Mouse (Mus musculus) ES-E14 (cell line): ENCODE measurements around the gene Shq1. TPM values are rescaled to one million over a fixed set of nuclear protein-coding genes. Genes with fewer than 3 reads are reported as not detected.

Experiments used
- DNase-seq: peaks from one replicate; pipeline ENCODE4 v3.0.0-alpha.2; 2013; ENCODE audit warnings: low read depth, low spot score
- H3K27ac ChIP-seq: 2 replicates; pipeline ENCODE4 v1.5.1; 2012; ENCODE audit warnings: low read depth, mild to moderate bottlenecking, low read length, moderate library complexity, mixed read lengths; ENCODE audit not compliant: poor library complexity, insufficient read depth, severe bottlenecking
- H3K36me3 ChIP-seq: 2 replicates; pipeline ENCODE4 v1.6.1; 2012; ENCODE audit warnings: mild to moderate bottlenecking, low read length, moderate library complexity, mixed read lengths; ENCODE audit not compliant: control insufficient read depth, poor library complexity, insufficient read depth, severe bottlenecking
- H3K4me1 ChIP-seq, 2 experiments: fragments of 150-350 bp in 1 of 2; sonication (generic) in 1 of 2; 2 replicates each; pipeline ENCODE4 v1.6.1; 2012; ENCODE audit warnings: low read length in 2 of 2, mild to moderate bottlenecking in 1 of 2, mixed read lengths in 1 of 2; ENCODE audit not compliant: control insufficient read depth in 2 of 2, insufficient read depth in 2 of 2, poor library complexity in 1 of 2
- H3K4me3 ChIP-seq, 2 experiments: fragments of 150-350 bp in 1 of 2; sonication (generic) in 1 of 2; 2 replicates each; pipeline ENCODE4 v1.5.1; 2012; ENCODE audit warnings: low read length in 2 of 2, low read depth in 1 of 2, mild to moderate bottlenecking in 1 of 2, mixed read lengths in 1 of 2; ENCODE audit not compliant: insufficient read depth in 1 of 2, poor library complexity in 1 of 2, severe bottlenecking in 1 of 2
- H3K9ac ChIP-seq: 2 replicates; pipeline ENCODE4 v1.6.1; 2012; ENCODE audit warnings: low read depth, mild to moderate bottlenecking, low read length, mixed read lengths; ENCODE audit not compliant: poor library complexity, insufficient read depth, severe bottlenecking
- H3K9me3 ChIP-seq: fragments of 150-350 bp; sonication (generic); 2 replicates; pipeline ENCODE4 v1.6.1; 2012; ENCODE audit warnings: low read depth, mild to moderate bottlenecking, low read length; ENCODE audit not compliant: control insufficient read depth, insufficient read depth
- CHD2 ChIP-seq: IDR thresholded peaks from 2 replicates; pipeline ENCODE4 v1.6.1; 2014; ENCODE audit warnings: mild to moderate bottlenecking, low read depth, low read length, inconsistent platforms
- HCFC1 ChIP-seq: IDR thresholded peaks from 2 replicates; pipeline ENCODE4 v1.6.1; 2012; ENCODE audit warnings: low read length, inconsistent platforms, borderline replicate concordance; ENCODE audit not compliant: insufficient read depth
- MAFK ChIP-seq: IDR thresholded peaks from 2 replicates; pipeline ENCODE4 v1.6.1; 2014; ENCODE audit warnings: mild to moderate bottlenecking, low read depth, low read length, inconsistent platforms; ENCODE audit not compliant: insufficient read depth
- ZC3H11A ChIP-seq: IDR thresholded peaks from 2 replicates; pipeline ENCODE4 v1.6.1; 2012; ENCODE audit warnings: low read depth, mild to moderate bottlenecking, inconsistent platforms, low read length, borderline replicate concordance
- ZNF384 ChIP-seq: IDR thresholded peaks from 2 replicates; pipeline ENCODE4 v1.6.1; 2012; ENCODE audit warnings: low read depth, low read length, inconsistent platforms
- in situ Hi-C, 2 experiments: fragments of 600-800 bp; cut with MboI; formaldehyde crosslinking; loops; one replicate each; pipeline ENCODE4 v1.15.1; 2025; ENCODE audit warnings: low sequenced_read_pairs in 2 of 2, inconsistent platforms in 1 of 2; ENCODE audit not compliant: unreplicated experiment in 2 of 2
- total RNA-seq: library from RNA; depleted of rRNA; stranded (reverse); fragments of 300-350 nt; gene quantifications from 2 replicates; pipeline ENCODE4 v1.2.3, GENCODE M21; 2012

Gene Shq1
- total RNA-seq, 1 experiment: 25.1 TPM

- Histone ChIP-seq H3K4me3 (no peak overlapping the region), H3K9ac (no peak overlapping the region), H3K4me1 (no peaks in the 10 kb centered on the region), H3K9me3 (no peaks in the 10 kb centered on the region), H3K27ac (no peak overlapping the region), H3K36me3 (no peaks in the 10 kb centered on the region)
- no peak for DNase-seq
- TF ChIP-seq CHD2: no peak
- no peak for TF ChIP-seq HCFC1
- no peak for TF ChIP-seq ZNF384
- no peak for TF ChIP-seq ZC3H11A
- no peak for TF ChIP-seq MAFK
- in situ Hi-C loops: no loop called here
These were observed 39.9 kb upstream of the Shq1 start for GRCm38 (mm10) chr6:100710866-100711265.

- DNase-seq: peak; percentile 30
- in situ Hi-C loops: no loop called here
- no peaks in the 10 kb centered on the region for H3K9me3 ChIP-seq
These were observed 39.2 kb upstream of the Shq1 start for GRCm38 (mm10) chr6:100710170-100710569.

GRCm38 (mm10) chr6:100709483-100709882 lies 38.5 kb upstream of the Shq1 start:
- DNase-seq: peak; percentile 57
- no peaks in the 10 kb centered on the region for H3K4me1 ChIP-seq
- TF ChIP-seq ZC3H11A: no peak
- no peak for TF ChIP-seq MAFK
- no peak for TF ChIP-seq CHD2
- no peak for TF ChIP-seq HCFC1
- TF ChIP-seq ZNF384: no peak
- in situ Hi-C loops: no loop called here
- no peak overlapping the region for H3K27ac ChIP-seq
- H3K9ac ChIP-seq: no peak overlapping the region
- H3K36me3 ChIP-seq: no peaks in the 10 kb centered on the region
- no peaks in the 10 kb centered on the region for H3K9me3 ChIP-seq
- no peak overlapping the region for H3K4me3 ChIP-seq

More at GRCm38 (mm10) chr6:100710170-100710569, 39.2 kb upstream of the Shq1 start:
- no peaks in the 10 kb centered on the region for H3K4me1 ChIP-seq
- H3K36me3 ChIP-seq: no peaks in the 10 kb centered on the region
- no peak overlapping the region for H3K9ac ChIP-seq
- no peak overlapping the region for H3K4me3 ChIP-seq
- H3K27ac ChIP-seq: no peak overlapping the region
- TF ChIP-seq HCFC1 (no peak), ZC3H11A (no peak), MAFK (no peak), ZNF384 (no peak), CHD2 (no peak)

GRCm38 (mm10) chr6:100708996-100709395 lies 38.0 kb upstream of the Shq1 start:
- no peak for DNase-seq
- no peak overlapping the region for H3K27ac ChIP-seq
- H3K4me1 ChIP-seq: no peaks in the 10 kb centered on the region
- no peaks in the 10 kb centered on the region for H3K36me3 ChIP-seq
- no peak overlapping the region for H3K4me3 ChIP-seq
- in situ Hi-C loops: no loop called here
- H3K9me3 ChIP-seq: no peaks in the 10 kb centered on the region
- H3K9ac ChIP-seq: no peak overlapping the region
- TF ChIP-seq CHD2: no peak
- no peak for TF ChIP-seq ZNF384
- TF ChIP-seq ZC3H11A: no peak
- no peak for TF ChIP-seq HCFC1
- TF ChIP-seq MAFK: no peak

- Histone ChIP-seq H3K36me3 (no peaks in the 10 kb centered on the region), H3K9me3 (no peaks in the 10 kb centered on the region), H3K4me3 (no peak overlapping the region), H3K9ac (no peak overlapping the region), H3K4me1 (no peaks in the 10 kb centered on the region), H3K27ac (no peak overlapping the region)
- no peak for TF ChIP-seq HCFC1
- TF ChIP-seq CHD2: no peak
- TF ChIP-seq ZC3H11A: no peak
- no peak for TF ChIP-seq MAFK
- TF ChIP-seq ZNF384: no peak
- no peak for DNase-seq
- in situ Hi-C loops: no loop called here
These were observed 37.3 kb upstream of the Shq1 start for GRCm38 (mm10) chr6:100708248-100708647.
